Mouse (Mus musculus): Measurements from ENCODE around the gene Hdhd3. TPM values are rescaled to one million over a fixed set of nuclear protein-coding genes. Genes with fewer than 3 reads are reported as not detected.

Gene Hdhd3
- total RNA-seq (2015) (1.1 and 3.3 TPM in 2 replicates), total RNA-seq (2017) (0.92 and 2.5 TPM in 2 replicates)

DNA sequence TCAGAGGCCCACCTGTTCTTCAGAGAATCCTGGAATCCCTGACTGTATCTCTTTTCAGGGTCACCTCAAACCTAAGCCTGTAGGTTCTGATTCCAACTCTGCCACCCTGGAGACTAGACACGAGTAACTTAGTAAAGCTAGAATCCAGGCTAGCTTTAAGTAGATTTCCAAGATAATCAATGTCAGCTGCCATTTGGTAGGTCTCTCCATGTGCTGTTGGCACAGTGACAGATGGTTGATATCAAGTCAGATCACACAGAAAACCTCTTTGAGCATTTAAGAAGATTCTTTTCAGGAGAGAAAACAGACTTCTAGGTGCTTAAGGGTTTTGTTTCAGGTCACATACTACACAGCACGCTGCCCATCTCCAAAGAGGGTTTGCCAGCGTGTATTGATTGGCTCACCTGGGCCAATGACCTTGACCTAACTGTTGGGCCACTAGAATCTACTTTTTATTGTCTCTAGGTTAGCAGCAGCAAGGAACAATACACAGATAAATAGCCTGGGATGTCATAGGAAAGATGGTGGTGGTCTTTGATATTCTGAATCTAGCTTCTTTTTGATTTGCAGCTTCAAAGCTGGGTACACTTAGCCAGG, at the start of gene Hdhd3:
Hdhd3 (minus strand) TSS at position 94 of the 597 bp plus-strand sequence.
- no peak for ATAC-seq (replicated peaks; ENCODE audit: poor library complexity)

DNA sequence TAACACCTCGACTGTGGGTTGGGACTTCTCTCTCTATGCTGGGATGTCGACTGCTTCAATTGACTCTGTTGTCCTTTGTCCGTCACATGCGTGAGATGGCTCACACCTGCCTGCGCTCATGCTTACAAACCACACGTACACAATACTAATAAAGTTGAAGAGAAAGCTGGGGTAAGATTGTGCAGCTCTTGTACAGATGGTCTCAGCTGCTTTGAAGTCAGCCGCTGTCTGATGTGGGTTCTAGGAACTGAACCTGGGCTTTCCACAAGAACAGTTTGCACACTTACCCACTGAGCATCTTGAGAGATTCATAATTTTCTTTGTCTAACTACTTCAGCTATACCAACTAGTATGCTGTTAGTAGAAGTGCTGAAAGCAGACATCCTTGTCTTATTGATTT, 48.7 kb upstream of the Hdhd3 start:
- ATAC-seq (replicated peaks; ENCODE audit: poor library complexity), result no peak

GRCm38 (mm10) chr4:62544801-62545200, 41.5 kb upstream of the Hdhd3 start:
- ATAC-seq (replicated peaks; ENCODE audit: poor library complexity), result no peak

- ATAC-seq (replicated peaks; ENCODE audit: poor library complexity), result no peak
Measured at GRCm38 (mm10) chr4:62543782-62544181, 40.5 kb upstream of the Hdhd3 start.

GRCm38 (mm10) chr4:62541802-62542201, 38.5 kb upstream of the Hdhd3 start:
- ATAC-seq (replicated peaks; ENCODE audit: poor library complexity), result no peak

- no peak for ATAC-seq (replicated peaks; ENCODE audit: poor library complexity)
Measured at GRCm38 (mm10) chr4:62533729-62534128, 30.5 kb upstream of the Hdhd3 start.

DNA sequence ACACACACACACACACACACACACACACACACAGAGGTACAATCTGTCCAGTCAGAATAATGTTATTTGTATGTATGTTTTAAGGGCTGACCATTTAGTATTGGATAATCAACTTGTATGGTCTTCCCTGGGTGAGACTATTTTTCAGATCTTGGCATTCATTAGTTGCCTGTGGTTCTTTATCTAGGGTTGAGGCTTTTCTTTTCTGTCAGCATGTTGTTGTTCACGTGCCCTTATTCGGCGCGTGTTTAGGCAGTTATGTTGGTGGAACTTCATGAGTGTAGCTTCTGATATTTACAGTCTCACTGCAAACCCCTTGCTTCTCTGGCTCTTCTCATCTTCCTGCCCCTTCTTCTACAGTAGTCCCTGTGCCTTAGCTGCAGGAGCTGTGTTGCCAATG, 24.4 kb upstream of the Hdhd3 start:
- ATAC-seq (replicated peaks; ENCODE audit: poor library complexity), result peak; percentile 15; the same call in 1 of the 2 replicates

DNA sequence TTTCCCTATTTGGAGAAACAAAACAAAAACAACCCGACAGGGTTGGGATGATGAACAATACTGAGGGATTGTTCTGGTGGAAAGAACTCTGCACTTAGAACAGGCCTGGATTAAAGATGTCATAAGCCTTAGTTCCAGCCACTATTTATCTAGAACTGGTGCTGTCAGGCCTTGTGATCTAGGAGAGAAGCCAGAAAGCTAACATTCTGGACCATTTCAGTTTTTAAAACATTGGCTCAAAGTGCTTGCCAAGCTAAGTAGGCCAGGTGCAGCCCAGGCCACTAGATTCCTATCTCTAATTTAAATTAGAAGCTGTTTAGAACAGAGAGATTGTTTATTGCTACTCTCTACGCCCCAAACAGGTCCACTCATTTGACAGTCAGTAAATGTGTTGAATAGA, 23.0 kb upstream of the Hdhd3 start:
- no peak for ATAC-seq (replicated peaks; ENCODE audit: poor library complexity)

DNA sequence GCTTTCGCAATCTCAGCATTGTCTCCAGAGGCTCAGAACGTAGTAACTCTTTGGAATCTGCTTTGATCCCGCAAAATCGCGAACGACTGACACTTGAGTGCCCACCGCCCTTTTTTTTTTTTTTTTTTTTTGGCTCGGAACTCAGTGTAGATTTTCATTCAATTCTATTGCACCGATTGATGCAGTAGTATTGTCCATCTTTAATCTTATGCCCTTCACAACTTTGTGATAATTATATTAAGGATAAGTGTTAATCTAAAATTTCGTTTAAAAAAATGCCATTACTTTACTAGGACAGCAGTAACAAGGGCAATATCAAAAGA, 22.2 kb upstream of the Hdhd3 start:
- ATAC-seq (replicated peaks; ENCODE audit: poor library complexity), result no peak

- peak; percentile 91 for ATAC-seq (replicated peaks; ENCODE audit: poor library complexity)
Measured at GRCm38 (mm10) chr4:62524651-62525488, 21.6 kb upstream of the Hdhd3 start, which contains the start of the genes Pole3 and 4933430I17Rik. Gene Pole3 (minus strand): TSS chr4:62525068. Gene 4933430I17Rik (plus strand): TSS chr4:62525369.

- no peak for ATAC-seq (replicated peaks; ENCODE audit: poor library complexity)
Measured at GRCm38 (mm10) chr4:62520892-62521400, 17.7 kb upstream of the Hdhd3 start.

- ATAC-seq (replicated peaks; ENCODE audit: poor library complexity), result peak; percentile 36
Measured at GRCm38 (mm10) chr4:62519849-62520233, 16.6 kb upstream of the Hdhd3 start, which contains the start of gene Alad. Gene Alad (minus strand): TSS chr4:62519918.

DNA sequence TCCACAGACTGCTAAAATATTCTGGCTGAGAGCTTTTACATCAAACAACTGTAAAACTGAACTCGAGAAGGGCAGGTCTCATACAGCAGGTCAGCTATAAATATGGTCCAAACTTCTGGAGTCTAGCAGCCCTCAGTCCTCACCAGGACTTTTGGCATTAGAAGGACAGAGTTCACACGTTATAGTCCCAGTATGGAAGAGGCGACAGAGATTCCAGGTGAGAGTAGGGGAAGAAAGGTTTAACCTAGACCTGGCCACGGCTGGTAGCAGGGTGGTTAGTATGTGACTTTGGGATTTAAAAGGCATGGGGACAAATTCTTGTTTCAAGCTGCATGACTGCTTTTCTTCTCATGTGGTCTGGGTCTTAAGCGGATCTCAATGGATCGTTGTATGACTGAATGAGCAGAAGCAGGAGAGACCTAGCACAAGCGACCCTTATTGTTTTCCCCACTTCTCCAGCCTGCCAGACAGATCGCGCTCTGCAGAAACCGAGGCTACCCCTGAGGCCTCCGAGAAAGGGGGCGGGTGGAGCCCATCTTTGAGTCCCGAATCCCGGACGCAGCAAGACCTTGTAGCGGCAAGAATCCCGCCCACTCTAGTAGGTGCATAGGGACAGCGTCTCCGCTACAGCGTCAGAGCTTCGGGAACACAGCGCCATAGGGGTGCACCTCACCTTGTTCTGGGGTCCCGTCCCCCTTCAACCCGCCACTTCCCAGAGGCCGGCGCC, 16.0 kb upstream of the Hdhd3 start:
- peak; percentile 11 for ATAC-seq (replicated peaks; ENCODE audit: poor library complexity)

DNA sequence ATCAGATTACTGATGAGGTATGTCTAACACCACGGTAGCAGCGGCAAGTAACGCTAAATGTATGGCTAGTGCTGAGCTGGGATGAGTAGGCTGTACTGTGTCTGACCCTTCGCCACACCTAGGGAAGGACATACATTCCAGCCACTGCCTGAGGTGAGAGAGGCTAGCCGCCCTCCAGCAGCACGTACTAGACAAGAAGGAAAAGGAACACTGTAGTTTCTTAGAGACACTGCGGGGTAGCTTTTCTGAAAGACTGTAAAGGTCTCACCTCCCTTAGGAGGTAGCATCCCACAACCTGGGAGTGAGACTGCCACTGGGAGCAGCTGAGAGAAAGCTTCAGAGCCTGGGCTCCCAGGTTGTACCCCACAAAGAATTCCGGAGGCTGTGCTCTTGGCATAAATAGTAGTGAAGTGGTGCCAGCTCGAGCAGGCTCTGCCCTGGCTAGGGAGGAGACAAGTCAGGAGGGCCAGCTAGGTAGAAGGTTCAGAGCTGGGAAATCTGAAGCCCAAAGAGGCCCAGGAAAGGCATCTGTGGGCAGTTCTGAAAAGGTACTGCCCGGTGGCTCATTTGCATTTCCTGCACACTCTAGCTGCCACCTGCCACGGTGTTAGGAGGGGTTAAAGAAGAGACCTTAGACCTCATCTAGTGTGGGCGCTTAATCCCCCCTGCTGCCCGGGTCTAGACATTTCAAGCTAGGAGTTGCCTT, 15.3 kb upstream of the Hdhd3 start:
- ATAC-seq (replicated peaks; ENCODE audit: poor library complexity), result no peak

GRCm38 (mm10) chr4:62517538-62518415, 14.5 kb upstream of the Hdhd3 start:
- ATAC-seq (replicated peaks; ENCODE audit: poor library complexity), result no peak

DNA sequence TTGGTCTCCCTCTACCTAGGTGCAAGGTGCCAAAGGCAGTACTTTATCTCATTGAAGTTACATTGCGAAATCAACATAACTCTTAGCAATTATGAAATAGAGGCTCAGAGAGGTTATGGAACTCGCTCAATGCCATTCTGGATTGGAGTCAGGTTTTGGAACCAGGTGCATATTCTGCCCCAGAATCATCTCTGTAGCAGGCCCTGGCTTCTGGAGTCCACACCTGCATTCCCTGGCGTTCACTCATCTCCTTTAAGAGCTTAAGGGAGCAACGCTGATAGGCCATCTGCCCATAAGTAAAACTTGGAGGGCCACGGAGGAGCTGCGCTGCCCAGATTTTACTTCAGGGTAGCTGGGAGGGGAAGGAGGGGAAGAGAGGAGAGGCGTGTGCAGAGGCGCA, 13.8 kb upstream of the Hdhd3 start:
- peak; percentile 7 for ATAC-seq (replicated peaks; ENCODE audit: poor library complexity)

GRCm38 (mm10) chr4:62516579-62516978, 13.3 kb upstream of the Hdhd3 start:
- ATAC-seq (replicated peaks; ENCODE audit: poor library complexity), result peak; percentile 68

GRCm38 (mm10) chr4:62516079-62516478, 12.8 kb upstream of the Hdhd3 start:
- ATAC-seq (replicated peaks; ENCODE audit: poor library complexity), result no peak

DNA sequence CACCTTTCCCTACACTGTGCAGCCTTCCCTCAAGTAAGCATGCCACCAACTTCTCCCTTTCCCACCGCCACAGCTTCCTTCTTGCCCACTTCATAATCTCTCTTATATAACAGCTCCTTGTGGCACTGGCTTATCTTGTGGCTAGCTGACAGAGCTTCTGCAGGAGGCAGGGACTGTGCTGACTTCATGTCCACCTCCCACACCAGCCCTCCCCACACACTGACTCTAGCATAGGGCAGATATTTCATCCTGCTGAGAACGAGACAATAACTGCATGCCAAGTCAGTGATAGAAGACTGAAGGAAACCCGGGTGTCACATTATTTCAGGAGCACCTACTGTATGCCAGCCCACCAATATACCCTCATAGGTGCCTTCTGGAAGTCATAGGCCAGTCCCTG, 12.2 kb upstream of the Hdhd3 start:
- peak; percentile 27 for ATAC-seq (replicated peaks; ENCODE audit: poor library complexity)

DNA sequence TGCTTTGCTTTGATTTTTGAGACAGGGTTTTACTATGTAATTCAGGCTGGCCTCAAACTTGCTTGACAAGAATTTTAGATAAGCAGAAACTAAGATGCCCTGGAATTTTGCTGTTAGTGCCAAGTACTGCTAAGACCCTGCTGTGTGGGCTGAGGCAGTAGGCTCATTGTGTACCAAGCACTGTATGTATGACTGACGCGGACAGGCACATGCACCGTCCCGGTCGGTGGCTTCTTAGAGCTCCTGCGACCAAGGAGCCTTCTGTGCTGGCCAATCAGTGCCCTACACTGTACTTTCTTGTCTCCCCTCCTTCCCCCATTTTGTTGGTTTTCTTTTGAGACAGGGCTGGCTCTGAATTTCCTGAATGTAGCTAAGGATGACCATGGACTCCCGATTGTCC, 11.7 kb upstream of the Hdhd3 start:
- ATAC-seq (replicated peaks; ENCODE audit: poor library complexity), result no peak
